Mouse (Mus musculus) hindbrain, postnatal 0 days (tissue): ENCODE data around the gene Tpst2. TPM values are rescaled to one million over a fixed set of nuclear protein-coding genes. Genes with fewer than 3 reads are reported as not detected.
"Not testable (repeated sequence)": the region's sequence is repeated elsewhere in the genome, so short reads cannot be mapped to it uniquely, and the experiment has no call there.

Source experiments
- ATAC-seq: fragments of 200-750 bp; cut with Nextera tagmentation; 2 replicates; pipeline ENCODE4 v1.8.0; 2017; ENCODE audit warnings: mild to moderate bottlenecking, moderate TSS enrichment, moderate library complexity
- DNase-seq: peaks from one replicate; pipeline ENCODE4 v3.0.0-alpha.2; 2015; ENCODE audit warnings: low spot score
- H3K27ac ChIP-seq: fragments of 300-500 bp; sonication (generic); 2 replicates; pipeline ENCODE4 v1.5.1; 2014; ENCODE audit warnings: mild to moderate bottlenecking
- H3K27me3 ChIP-seq: fragments of 300-500 bp; sonication (generic); 2 replicates; pipeline ENCODE4 v1.6.1; 2014; ENCODE audit warnings: low read length, mixed read lengths; ENCODE audit not compliant: insufficient read depth
- H3K36me3 ChIP-seq: fragments of 300-500 bp; sonication (generic); 2 replicates; pipeline ENCODE4 v1.6.1; 2014; ENCODE audit warnings: low read length, mixed read lengths; ENCODE audit not compliant: insufficient read depth
- H3K4me1 ChIP-seq: fragments of 300-500 bp; sonication (generic); 2 replicates; pipeline ENCODE4 v1.6.1; 2014; ENCODE audit warnings: antibody characterized with exemption, low read length, mixed read lengths; ENCODE audit not compliant: insufficient read depth
- H3K4me2 ChIP-seq: fragments of 300-500 bp; sonication (generic); 2 replicates; pipeline ENCODE4 v1.6.1; 2014; ENCODE audit warnings: low read depth, mild to moderate bottlenecking, low read length, moderate library complexity, mixed read lengths
- H3K4me3 ChIP-seq: fragments of 300-500 bp; sonication (generic); 2 replicates; pipeline ENCODE4 v1.5.1; 2014; ENCODE audit warnings: low read length
- H3K9ac ChIP-seq: fragments of 300-500 bp; sonication (generic); replicated peaks from 2 replicates; pipeline ENCODE4 v1.6.1; 2014; ENCODE audit warnings: mild to moderate bottlenecking, low read length, moderate library complexity, mixed read lengths
- H3K9me3 ChIP-seq: fragments of 300-500 bp; sonication (generic); 2 replicates; pipeline ENCODE4 v1.6.1; 2016; ENCODE audit warnings: low read length, mixed read lengths
- CTCF ChIP-seq: IDR thresholded peaks from 2 replicates; pipeline ENCODE4 v1.5.1; 2016; ENCODE audit warnings: antibody characterized with exemption, control low read depth, low read depth
- WGBS: fragments of 180-500 bp; shearing (Covaris S2); extraction: QIAGEN DNeasy Blood & Tissue Kit; methylation state at CpG from one replicate; pipeline ENCODE4 v1.1.7; 2014; 5-methylcytosine and 5-hydroxymethylcytosine counted together
- polyA plus RNA-seq: library from polyadenylated mRNA; unstranded; fragments of >200 nt; fragmentation: Nextera tagmentation; extraction: Ambion mirVana; gene quantifications from 2 replicates; pipeline ENCODE4 v1.2.1, GENCODE M21; 2015
- total RNA-seq: library from RNA; depleted of rRNA; stranded (reverse); fragments of >200 nt; gene quantifications from 2 replicates; pipeline ENCODE4 v1.2.3, GENCODE M21; 2014

Gene Tpst2
- total and polyA plus RNA-seq, 2 experiments from 2014 or later: 37.0 to 57.0 TPM

DNA sequence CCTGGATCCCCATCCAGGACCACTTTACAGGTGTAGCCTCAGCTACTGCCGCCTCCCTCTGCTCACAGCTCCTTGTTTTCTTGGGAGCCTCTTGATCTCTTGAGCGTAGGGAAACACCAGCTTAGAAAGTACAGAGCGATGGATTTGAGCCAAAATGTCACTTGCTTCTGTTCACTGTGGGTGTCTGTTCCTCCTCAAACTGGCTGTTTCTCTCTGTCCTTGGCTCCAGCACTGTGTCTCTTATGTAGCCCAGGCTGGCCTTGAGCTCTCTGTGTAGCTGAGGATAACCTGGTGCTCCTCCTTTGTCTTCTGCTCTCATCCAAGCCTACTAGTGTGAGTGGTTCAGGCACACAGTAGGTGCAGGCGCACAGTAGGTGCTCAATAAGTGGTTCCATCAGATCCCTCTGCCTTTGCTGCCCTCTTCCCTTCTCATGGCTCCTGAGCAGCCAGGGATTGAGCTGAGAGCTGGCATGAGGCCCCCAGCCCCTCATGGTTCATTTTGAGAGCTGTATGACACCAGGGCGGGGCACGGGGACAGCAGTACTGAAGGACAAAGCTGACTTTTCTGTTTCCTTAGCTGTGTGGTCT is 24.3 kb downstream of the Tpst2 start:
- Histone ChIP-seq H3K27me3 (no peaks in the 10 kb centered on the region), H3K9ac (no peak overlapping the region), H3K4me2 (no peak overlapping the region), H3K36me3 (no peaks in the 10 kb centered on the region), H3K27ac (no peak overlapping the region), H3K4me1 (no peaks in the 10 kb centered on the region), H3K4me3 (no peak overlapping the region), H3K9me3 (no peaks in the 10 kb centered on the region)
- 83% methylated on average over 6 of the region's 6 CpGs for WGBS
- ATAC-seq: no peak
- no peak for TF ChIP-seq CTCF
- DNase-seq: no peak

DNA sequence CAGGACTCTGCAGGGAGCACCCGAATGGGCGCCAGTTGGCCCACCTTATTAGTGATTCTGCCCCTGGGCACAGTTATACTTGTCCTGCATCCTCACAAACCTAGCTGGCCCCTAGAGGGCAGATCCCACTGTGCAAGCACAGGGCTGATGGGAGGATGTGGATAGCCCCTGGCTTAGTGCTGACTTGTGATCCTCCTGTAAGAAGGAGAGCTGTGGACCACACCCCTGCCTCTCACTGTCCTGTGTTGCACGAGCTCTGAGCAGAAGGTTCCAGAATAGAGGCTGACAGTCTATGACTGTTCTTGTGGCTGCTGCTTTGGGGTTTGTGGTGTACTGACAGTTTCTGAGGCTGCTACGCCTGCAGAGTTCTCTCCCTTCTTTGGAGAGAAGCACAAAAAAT is 25.2 kb downstream of the Tpst2 start:
- ATAC-seq (no peak), DNase-seq (no peak)
- WGBS: 75% methylated on average over 4 of the region's 4 CpGs

GRCm38 (mm10) chr5:112302310-112302709 is 25.8 kb downstream of the Tpst2 start:
- H3K27me3 ChIP-seq: no peaks in the 10 kb centered on the region
- H3K9me3 ChIP-seq: no peaks in the 10 kb centered on the region
- no peak overlapping the region for H3K27ac ChIP-seq
- no peak for DNase-seq
- H3K9ac ChIP-seq: no peak overlapping the region
- no peak overlapping the region for H3K4me2 ChIP-seq
- H3K36me3 ChIP-seq: 0 out of 2 replicates have a peak, but pooled peaks cover 1% of the 10 kb centered on the region
- no peak for TF ChIP-seq CTCF
- no peak overlapping the region for H3K4me3 ChIP-seq
- WGBS: 88% methylated on average over 5 of the region's 5 CpGs
- ATAC-seq: no peak
- no peaks in the 10 kb centered on the region for H3K4me1 ChIP-seq

More for the DNA sequence above, 25.2 kb downstream of the Tpst2 start:
- Histone ChIP-seq H3K27me3 (no peaks in the 10 kb centered on the region), H3K4me3 (no peak overlapping the region), H3K4me1 (no peaks in the 10 kb centered on the region), H3K9ac (no peak overlapping the region), H3K4me2 (no peak overlapping the region), H3K27ac (no peak overlapping the region), H3K9me3 (no peaks in the 10 kb centered on the region), H3K36me3 (no peaks in the 10 kb centered on the region)
- no peak for TF ChIP-seq CTCF

GRCm38 (mm10) chr5:112305842-112306241 is 29.4 kb downstream of the Tpst2 start:
- Histone ChIP-seq H3K27me3 (no peaks in the 10 kb centered on the region), H3K9ac (no peak overlapping the region), H3K4me2 (no peak overlapping the region), H3K9me3 (no peaks in the 10 kb centered on the region), H3K36me3 (peaks cover 31% of the 10 kb centered on the region), H3K27ac (no peak overlapping the region), H3K4me3 (no peak overlapping the region), H3K4me1 (no peaks in the 10 kb centered on the region)
- TF ChIP-seq CTCF: no peak
- DNase-seq: no peak
- WGBS: 59% methylated on average over 5 of the region's 5 CpGs
- peak; percentile 6; the same call in 1 of the 2 replicates for ATAC-seq

GRCm38 (mm10) chr5:112313222-112313885 is 36.9 kb downstream of the Tpst2 start:
- DNase-seq (peak; percentile 56), ATAC-seq (peak; percentile 69)
- 51% methylated on average over 11 of the region's 11 CpGs for WGBS
- H3K4me3 ChIP-seq: no peak overlapping the region
- H3K4me2 ChIP-seq: no peak overlapping the region
- TF ChIP-seq CTCF: no peak
- H3K9me3 ChIP-seq: no peaks in the 10 kb centered on the region
- H3K27ac ChIP-seq: peak overlapping the region; percentile 58; the same call in 1 of the 2 replicates
- no peak overlapping the region for H3K9ac ChIP-seq
- H3K4me1 ChIP-seq: no peaks in the 10 kb centered on the region
- no peaks in the 10 kb centered on the region for H3K27me3 ChIP-seq
- peaks cover 34% of the 10 kb centered on the region for H3K36me3 ChIP-seq

GRCm38 (mm10) chr5:112316468-112316867 is 40.0 kb downstream of the Tpst2 start:
- peak; percentile 25 for TF ChIP-seq CTCF
- Histone ChIP-seq H3K27me3 (no peaks in the 10 kb centered on the region), H3K27ac (no peak overlapping the region), H3K9me3 (no peaks in the 10 kb centered on the region), H3K4me1 (no peaks in the 10 kb centered on the region), H3K4me2 (no peak overlapping the region), H3K9ac (no peak overlapping the region), H3K36me3 (peaks cover 12% of the 10 kb centered on the region; the same call in 1 of the 2 replicates), H3K4me3 (no peak overlapping the region)
- DNase-seq (no peak), ATAC-seq (no peak)
- WGBS: 73% methylated on average over 5 of the region's 5 CpGs

GRCm38 (mm10) chr5:112317328-112317727 is 40.8 kb downstream of the Tpst2 start:
- WGBS: 54% methylated on average over 5 of the region's 5 CpGs
- DNase-seq: no peak

DNA sequence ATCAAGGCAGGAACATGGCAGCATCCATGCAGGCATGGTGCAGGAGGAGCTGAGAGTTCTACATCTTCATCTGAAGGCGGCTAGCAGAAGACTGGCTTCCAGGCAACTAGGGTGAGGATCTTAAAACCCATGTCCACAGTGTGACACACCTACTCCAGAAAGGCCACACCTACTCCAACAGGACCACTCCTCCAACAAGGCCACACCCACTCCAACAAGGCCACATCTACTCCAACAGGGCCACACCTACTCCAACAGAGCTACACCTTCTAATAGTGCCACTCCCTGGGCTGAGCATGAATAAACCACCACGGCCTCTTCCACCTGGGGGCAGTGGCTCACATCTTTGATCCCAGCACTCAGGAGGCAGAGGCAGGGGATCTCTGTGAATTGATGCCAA is 42.9 kb downstream of the Tpst2 start:
- H3K9me3 ChIP-seq, H3K4me3 ChIP-seq, DNase-seq, ATAC-seq, H3K9ac ChIP-seq, H3K27me3 ChIP-seq, H3K4me1 ChIP-seq, H3K27ac ChIP-seq, H3K36me3 ChIP-seq, H3K4me2 ChIP-seq: not testable (repeated sequence)
- WGBS: 74% methylated on average over 2 of the region's 2 CpGs

More at GRCm38 (mm10) chr5:112317328-112317727, 40.8 kb downstream of the Tpst2 start:
- TF ChIP-seq CTCF: no peak
- ATAC-seq: no peak
- Histone ChIP-seq H3K4me3 (no peak overlapping the region), H3K4me2 (no peak overlapping the region), H3K27me3 (no peaks in the 10 kb centered on the region), H3K9me3 (no peaks in the 10 kb centered on the region), H3K4me1 (no peaks in the 10 kb centered on the region), H3K9ac (no peak overlapping the region), H3K27ac (no peak overlapping the region), H3K36me3 (peaks cover 12% of the 10 kb centered on the region; the same call in 1 of the 2 replicates)
